Mouse (Mus musculus) liver, adult (tissue): ENCODE results near the gene Tstd2.

Experiments
- GATA4 ChIP-seq: IDR thresholded peaks from 2 replicates; pipeline ENCODE4 v1.6.1; 2014; ENCODE audit warnings: mild to moderate bottlenecking, low read length; ENCODE audit not compliant: insufficient replicate concordance

The Tstd2 gene

DNA sequence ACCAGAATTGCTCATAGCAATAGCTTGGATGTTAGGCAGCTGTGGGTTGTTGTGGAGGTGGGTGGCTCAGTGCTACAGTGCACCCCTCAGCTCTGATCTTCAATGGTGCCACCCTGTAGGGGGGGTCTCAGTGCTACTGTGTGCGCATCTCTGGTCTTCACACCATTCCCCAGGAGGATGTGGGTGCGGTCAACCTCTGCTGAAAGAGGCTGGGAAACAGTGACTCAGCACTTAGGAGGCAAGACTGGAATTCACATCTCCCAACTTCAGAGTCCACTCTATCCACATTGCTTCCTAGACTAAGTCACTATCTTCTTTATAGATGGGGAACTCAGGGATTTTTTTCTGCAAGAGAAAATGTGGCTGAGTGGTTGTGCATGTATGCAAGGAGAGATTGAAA lies 40.9 kb downstream of the Tstd2 start:
- no peak for TF ChIP-seq GATA4

DNA sequence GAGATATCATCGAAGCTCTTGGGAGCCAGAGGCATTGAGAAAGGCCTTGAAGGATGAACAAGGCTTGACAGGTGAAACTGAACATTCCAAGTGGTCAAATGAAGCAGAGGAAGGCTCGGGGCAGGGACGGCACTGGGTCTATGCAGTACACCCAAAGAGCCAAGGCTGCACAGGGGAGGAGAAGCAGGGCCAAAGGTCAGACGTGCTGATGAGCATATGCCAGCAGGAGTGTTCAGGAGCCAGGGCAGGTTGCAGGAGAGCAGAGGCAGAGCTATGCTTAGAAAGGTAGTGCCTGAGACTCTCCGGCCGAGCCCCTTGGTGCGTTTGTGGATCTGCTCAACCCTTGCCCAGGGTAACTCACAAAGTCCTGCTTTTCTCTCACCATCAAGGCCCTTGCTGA lies 41.9 kb downstream of the Tstd2 start:
- no peak for TF ChIP-seq GATA4

DNA sequence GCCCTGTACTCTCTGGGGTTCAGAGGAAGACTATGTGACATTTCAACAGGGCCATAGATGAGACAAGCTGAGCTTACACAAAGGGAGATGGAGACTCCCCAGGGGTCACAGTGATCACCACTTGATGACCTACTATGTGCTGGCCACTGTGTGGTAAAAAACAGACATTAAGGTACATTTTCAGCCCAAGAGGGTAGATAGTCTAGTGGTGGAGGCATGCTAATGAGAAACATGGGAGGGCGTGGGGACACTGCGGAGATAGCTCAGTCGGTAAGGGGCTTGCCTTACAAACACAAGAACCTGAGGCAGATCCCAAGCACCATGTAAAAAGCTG lies 42.7 kb downstream of the Tstd2 start:
- TF ChIP-seq GATA4 = no peak

DNA sequence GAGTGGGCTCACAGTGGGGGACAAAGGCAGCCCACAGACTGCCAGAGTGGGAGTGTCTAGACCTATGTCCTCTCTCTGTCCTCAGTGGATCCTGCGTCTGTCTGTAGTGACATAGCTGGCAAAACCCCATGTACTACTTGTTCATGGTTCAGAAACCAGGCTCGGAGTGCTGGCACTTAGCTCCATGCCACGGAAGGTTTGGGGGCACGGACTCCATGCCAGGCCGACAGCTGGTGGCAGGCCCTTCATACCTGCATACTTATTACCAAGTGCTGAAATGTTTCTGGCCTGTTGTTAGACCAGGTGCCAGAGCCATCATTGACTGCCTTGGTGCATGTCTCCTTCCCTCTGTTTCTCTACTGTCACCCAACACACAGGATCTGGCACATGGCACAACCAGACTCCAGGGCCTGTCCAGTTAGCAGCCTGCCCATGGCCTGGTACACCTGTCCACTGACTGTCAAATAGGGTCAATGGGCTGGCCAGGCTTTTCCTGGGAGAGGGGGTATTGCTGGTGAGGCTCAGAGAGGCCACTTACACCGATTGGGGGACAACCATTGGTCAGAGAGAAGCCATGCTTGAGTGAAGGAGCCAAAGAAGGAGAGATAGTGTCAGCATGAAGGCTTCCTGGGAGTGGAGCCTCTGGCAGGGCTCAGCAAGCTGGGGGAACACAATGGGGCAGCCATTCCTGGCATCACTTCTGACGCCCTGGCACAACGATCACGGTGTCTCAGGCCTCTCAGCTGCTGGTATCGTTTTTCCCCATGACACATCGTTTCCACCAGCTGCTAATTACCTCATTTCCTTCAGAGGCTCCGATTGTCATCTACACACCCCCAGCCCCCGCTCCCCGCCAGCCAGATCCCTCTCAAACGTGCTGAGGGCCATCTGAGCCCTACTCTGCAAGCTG lies 43.3 kb downstream of the Tstd2 start:
- no peak for TF ChIP-seq GATA4

DNA sequence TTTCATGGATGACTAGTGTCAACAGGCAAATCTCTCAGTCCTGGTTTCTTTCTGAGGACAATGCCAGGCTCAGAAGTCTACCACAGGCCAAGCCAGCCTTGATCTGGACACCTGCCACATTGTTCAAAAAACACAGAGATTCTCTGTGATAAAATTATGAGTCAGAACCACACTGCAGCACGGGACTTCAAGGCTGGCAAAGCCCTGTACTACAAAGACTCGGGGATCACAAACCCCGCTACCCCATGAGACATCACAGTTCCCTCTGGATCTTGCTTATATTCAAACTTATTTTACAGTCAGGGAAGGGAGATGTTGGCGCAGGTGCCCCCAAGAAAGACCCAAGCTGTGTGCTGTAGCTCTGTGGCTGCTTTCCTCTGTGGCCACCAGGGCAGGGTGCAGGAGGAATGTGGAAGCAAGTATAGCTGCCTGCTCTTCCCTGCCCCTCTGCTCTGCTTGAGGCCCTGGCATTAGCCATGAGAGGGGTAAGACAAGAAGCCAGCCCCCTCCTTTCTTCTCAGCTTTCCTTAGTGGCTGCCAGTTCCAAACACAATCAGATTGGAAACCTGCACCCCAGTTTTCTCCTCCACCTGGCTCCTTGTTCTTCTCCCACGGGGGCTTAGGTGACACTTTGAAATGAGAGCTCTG lies 45.9 kb downstream of the Tstd2 start:
- no peak for TF ChIP-seq GATA4

DNA sequence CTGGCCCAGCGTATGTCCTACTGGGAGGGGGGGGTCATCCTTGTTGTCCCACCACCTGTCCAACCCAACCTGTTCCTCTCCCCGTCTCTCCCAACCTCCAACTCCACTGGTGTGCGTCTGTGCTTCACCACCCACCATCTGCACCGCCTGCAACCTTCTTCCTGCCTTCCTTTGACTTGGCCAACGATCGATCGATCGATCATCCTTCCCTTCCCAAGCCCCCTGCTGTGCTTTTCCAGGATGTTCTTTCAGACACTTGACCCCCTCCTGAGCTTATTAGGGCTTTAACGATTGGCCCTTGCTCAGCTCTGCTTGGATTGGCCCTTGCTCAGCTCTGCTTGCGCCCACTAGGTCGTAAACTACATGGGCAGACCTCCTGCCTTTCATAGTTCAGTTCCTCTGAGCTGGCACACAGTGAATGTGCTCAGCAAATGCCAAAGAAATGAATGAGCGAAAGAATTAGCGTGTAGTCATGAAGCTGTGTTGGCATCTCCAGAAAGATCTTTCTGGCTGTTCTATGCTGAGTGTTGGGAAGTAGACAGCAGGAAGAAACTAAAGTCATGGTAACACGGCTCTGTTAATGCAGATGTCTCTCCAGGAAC lies 48.9 kb downstream of the Tstd2 start:
- no peak for TF ChIP-seq GATA4

DNA sequence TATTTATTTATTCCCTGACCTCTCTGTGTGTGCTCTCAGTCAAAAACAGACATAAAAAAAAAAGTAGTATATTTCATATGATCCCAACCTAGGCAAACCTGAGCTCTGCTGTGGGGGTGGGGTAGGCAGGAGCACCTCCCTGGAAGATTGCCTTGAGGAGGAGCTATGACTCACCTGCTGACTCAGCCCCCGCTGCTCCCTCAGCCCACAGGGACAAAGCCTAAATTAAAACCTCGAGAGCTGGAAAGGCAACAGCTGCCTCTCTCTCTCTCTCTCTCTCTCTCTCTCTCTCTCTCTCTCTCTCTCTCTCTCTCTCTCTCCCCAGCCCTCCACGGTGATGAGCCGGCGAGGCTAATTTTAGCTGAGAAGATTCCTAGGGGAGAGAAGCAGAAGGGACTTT lies 50.6 kb downstream of the Tstd2 start:
- no peak for TF ChIP-seq GATA4

DNA sequence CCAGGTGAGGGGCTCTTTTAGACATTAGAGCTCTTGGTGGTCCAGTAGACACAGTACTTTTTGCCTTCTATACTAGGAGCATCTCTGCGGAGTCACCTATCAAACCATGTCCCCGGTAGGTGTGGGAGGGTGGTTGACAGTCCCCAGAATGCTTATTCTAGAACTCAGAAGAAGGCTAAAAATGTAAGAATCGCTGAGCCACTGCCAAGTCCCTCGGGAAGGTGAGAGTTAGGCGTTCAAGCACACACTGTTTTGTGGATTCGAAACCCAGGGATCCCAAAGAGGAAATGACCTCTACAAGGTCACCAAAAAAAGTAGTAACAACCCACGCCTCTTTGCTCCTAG lies 51.1 kb downstream of the Tstd2 start:
- TF ChIP-seq GATA4 = no peak

DNA sequence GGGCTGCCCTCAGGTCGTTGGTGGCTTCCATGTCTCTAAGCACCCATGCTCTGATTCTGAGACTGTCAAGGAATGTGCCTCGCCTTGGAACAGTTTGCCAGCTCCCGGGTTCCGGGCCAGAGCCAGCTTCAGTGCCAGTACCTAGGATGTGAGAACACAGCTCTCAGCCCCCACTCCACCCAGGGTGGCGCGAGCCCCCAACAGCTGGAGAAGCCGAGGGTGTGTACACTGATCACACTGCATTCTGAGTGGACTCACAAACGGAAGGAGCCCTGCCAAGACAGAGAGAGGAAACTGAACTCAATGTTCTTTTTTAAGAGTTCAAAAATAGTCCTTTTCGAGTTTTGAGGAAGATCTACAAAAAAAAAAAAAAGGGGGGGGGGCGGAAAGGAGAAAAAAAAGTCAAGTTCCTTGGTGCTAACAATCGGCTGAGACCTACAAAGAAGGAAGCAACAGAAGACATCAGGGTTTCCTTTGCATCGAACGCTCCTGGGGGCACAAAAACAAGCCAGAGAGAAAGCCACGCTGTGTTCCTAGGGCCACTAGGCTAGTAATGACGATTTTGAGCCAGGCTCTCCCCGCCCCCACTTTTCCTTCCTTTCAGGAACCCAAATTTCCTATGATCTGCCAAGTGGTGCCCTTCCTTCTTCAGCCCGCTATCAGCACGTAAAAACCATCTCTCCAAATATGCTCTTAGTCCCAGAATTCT lies 51.6 kb downstream of the Tstd2 start:
- TF ChIP-seq GATA4 = no peak

DNA sequence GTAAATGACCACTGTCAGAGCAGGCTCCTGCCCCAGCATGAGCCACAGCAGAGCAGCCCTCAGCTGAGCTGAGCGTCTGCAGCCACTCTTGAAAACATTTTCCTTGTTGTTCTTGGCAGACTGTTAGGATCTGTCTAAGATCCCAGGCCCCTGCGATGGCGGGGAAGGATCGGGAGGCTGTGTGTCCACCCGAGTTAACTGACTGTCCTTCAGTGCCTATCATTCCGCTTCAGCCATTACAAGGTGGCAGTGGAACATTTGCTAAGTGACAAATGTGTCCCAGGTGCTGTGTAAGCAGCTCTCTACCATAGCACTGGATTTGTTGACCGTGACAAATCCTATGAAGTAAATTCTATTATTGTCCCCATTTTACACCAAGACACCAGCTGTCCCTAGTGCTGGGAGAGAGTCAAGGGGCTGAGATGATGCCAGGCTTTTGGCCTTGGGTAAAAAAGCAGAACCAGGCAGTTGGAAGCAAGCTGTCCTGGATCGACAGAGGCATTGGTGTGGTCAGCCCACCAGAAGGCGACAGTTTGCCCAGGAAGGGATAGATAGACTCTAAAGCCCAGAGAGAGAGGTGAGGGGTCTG lies 53.2 kb downstream of the Tstd2 start:
- TF ChIP-seq GATA4 = no peak

DNA sequence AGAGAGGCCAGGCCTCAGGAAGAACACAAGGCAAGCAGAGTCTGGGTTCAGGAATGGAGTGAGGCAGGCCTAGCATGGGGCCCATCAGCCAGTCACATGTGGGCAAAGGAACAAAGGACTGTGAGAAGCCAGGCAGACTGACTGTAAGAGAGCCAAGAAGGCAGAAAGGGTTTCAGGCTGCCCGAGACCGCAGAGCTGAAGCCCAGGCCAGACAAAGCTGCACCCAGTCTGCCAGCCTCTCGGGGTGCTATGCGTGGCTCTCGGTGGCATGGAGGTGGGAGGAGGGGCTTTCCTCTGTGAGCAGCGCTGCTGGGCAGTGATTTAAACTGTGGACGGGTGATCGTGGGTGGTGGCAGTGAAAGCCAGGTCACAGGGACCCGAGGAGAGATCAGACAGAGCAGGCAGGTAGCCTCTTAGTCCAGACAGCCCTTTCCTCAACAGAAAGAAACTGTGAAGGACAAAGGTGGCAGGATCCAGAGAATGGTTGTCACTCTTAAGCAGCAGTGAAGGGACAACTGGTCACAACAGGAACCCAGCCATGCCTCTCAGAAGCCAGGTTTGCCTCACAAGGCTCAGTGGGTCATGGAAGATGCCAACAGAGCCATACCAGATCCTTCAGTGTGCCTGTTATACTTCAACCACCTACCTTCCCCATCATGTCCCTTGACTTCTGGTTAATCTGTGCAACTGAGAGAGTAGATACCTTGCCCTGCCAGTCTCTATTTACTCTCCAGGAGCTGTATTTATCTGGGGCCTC lies 53.9 kb downstream of the Tstd2 start:
- no peak for TF ChIP-seq GATA4

DNA sequence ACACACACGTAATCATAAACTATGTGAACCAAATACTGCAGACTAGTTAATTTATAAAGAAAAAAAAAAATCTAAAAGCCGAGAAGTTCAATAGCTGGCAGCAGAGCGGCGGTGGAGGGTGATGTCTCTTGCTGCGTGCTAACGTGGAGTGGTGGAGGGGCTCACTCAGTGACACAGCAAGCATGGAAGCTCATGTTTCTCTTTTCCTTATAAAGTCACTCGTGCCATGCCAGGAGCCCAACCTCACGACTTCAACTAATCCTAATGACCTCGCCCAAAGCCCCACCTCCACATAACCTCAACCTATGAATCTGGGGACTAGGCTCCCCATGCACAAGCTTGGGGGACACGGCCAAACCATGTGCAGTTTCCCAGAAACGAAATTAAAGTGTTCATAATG lies 55.9 kb downstream of the Tstd2 start:
- no peak for TF ChIP-seq GATA4

DNA sequence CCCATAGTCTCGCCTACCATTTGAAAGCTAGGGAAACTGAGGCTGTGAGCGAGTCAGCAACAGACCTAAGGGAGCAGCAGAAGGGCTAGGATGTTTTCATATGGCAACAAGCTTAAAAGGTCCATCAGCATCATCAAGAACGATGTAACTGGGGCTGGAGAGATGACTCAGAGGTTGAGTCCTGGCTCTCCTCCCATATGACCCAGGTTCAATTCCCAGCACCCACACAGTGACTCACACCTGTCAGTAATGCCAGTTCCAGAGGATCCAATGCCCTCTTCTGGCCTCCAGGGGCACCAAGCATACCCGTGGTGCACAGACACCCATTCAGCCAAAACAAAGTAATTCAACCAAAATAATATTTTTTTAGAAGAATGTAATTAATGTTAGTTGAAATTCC lies 58.2 kb downstream of the Tstd2 start:
- no peak for TF ChIP-seq GATA4

DNA sequence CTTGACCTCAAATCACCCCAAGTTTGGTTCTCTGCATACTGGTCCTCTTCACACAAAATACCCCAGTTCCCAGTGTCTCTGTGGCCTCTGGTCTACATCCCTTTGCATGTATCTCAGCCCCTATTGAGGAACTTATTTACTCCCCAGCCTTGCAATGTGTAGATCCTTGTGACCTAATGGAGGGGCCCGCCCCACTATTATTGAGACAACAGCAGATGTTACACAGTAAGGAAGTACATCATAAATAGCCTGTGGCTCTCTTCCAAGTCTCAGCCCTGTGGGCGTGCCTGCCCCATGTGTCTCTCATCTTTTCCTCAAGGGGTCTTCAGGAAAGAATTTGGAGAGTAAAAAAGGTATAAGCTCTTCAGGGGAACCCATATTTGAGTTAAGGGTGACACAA lies 61.6 kb downstream of the Tstd2 start:
- no peak for TF ChIP-seq GATA4

DNA sequence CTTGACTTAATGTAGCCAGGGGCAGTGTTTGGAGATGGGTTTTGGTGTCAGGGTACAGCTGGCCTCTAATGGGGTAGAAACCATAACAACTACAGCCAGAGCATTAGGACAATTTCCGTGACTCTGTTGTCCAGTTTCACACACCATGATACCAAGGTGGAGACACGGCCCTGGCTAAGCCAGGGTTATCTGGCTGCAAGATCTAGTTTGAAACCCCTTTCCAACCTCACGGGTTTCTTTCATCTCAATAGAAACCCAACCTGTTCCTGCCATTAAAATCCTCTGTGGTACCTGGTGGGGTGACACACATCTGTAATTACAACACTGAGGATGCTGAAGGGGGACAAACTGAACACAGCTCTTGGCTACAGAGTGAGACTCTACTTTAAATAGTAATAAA lies 62.8 kb downstream of the Tstd2 start:
- no peak for TF ChIP-seq GATA4
